Mouse (Mus musculus) layer of hippocampus, adult 9-10 months (tissue): ENCODE data around the gene Fndc3b.

Experiments
- DNase-seq: peaks from one replicate; pipeline ENCODE4 v3.0.0; 2022; ENCODE audit warnings: low spot score

Gene Fndc3b

GRCm38 (mm10) chr3:27710648-27711428, at the start of gene Fndc3b:
Fndc3b (minus strand) TSS chr3:27711307.
- DNase-seq: peak; percentile 82

DNA sequence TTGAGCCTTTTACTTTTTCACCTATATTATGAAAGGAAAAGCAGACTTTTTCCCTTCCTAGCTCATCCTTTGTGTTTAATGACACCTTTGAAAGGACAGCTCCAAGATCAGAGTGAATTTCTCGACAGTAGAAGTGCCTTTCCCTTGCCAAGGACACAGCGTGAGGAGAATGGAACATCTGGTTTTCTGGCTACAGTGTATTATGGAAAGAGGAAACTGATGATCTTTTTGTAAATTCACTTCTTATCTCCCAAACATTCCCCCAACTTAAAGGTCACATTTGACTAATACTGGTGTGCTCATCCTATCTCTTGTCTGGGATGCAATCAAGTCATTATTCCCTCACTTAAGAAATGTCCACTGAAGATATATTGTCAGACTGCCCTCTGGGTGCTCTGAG, 49.2 kb upstream of the Fndc3b start:
- DNase-seq: no peak

DNA sequence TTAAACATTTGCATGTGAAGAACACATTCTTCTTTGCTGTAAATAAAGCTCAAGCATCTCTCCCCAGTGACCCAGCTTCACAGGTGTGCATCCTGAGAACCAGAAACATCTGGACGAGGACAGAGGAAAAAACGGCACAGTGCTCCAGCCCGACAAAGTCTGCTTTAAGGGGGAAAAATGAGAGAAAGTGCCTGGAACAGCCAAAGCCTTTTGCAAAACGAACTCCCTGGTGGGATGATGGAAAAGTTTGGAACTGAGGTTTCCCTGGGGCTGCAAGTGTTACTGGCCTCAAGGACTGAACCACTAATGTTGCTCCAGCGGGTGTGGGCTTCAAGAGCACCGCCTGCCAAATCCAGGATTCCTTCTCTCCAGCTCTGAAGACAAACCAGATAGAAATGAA, 47.9 kb upstream of the Fndc3b start:
- DNase-seq: no peak

- no peak for DNase-seq
Observed at GRCm38 (mm10) chr3:27751657-27752056, 40.5 kb upstream of the Fndc3b start.

GRCm38 (mm10) chr3:27751156-27751555, 40.0 kb upstream of the Fndc3b start:
- no peak for DNase-seq

GRCm38 (mm10) chr3:27745651-27746050, 34.5 kb upstream of the Fndc3b start:
- no peak for DNase-seq

DNA sequence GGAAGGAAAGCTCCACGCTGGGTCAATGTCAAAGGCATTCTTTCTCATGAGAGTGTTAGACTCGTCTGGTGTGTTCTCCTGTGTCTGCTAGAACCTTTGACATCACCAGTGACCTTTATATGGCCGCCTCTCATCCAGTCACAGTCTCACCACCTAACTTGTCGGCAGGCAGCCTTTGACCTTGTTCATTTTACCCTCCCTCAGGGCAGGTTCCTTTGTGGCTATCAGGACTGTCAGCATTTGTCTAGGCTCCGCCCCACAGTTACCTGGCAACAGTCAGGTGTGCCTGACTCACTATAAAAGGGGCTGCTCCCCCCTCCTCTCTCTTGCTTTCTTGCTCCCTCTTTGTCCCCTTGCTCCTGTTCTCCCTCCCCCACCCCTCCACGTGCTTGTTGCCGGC, 33.6 kb upstream of the Fndc3b start:
- no peak for DNase-seq

GRCm38 (mm10) chr3:27743271-27744145, 32.4 kb upstream of the Fndc3b start:
- no peak for DNase-seq

DNA sequence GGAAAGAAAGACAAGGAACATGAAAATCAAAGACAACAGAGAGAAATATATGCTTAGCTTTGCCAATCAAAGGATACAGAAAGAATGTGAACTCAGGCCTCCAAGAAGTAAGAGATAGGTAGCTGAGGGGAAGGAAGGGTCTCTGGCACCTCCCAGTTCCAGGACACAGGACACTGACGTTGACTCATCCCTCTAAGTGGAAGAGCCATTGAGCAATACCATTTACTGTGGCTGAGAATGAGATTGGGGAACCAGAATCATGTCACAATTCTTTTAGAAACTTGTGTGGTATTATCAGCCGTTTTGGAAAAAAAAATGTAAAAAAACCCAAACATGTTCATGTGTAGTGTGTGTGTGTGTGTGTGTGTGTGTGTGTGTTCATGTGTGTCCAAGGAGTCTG, 31.0 kb upstream of the Fndc3b start:
- DNase-seq: no peak

DNA sequence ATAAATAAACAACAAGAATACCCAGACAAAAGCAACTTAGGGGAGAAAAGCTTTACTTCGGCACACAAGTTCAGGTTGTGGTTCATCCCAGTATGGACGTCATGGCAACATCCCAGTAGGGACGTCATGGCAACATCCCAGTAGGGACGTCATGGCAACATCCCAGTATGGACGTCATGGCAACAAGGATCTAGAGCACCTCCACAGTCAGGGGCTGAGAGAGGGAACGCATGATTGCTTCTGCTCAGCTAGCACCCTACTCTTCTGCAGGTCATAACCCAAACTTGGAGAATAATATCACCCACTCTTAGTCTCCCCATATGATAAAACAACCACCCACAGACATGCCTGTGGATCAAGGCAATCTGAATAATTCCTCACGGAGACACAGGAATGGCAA, 29.0 kb upstream of the Fndc3b start:
- DNase-seq: no peak

GRCm38 (mm10) chr3:27736180-27736579, 25.1 kb upstream of the Fndc3b start:
- DNase-seq: no peak

DNA sequence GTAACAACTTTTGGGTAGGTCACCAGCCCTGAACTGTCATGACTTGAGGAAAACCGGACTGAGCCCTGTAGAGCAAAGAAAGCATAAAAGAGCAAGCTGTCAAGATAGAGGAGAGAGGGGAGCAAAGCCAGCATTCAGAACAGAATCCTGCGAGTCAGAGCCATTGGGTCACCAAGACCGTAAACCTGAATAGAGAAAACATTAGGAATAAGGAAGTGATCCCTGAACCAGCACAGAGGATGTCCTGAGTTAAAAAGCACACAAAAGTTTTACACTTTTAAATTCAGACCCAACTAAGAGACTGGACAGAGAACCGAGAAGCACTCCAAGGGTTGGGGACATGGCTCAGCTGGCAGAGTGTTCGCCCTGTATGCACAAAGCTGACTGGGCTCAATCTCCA, 24.0 kb upstream of the Fndc3b start:
- DNase-seq: no peak

GRCm38 (mm10) chr3:27728798-27729782, 18.0 kb upstream of the Fndc3b start:
- DNase-seq: no peak

- DNase-seq: no peak
Observed at GRCm38 (mm10) chr3:27728176-27728575, 17.1 kb upstream of the Fndc3b start.

- no peak for DNase-seq
Observed at GRCm38 (mm10) chr3:27725752-27726151, 14.6 kb upstream of the Fndc3b start.

- no peak for DNase-seq
Observed at GRCm38 (mm10) chr3:27724208-27724607, 13.1 kb upstream of the Fndc3b start.

DNA sequence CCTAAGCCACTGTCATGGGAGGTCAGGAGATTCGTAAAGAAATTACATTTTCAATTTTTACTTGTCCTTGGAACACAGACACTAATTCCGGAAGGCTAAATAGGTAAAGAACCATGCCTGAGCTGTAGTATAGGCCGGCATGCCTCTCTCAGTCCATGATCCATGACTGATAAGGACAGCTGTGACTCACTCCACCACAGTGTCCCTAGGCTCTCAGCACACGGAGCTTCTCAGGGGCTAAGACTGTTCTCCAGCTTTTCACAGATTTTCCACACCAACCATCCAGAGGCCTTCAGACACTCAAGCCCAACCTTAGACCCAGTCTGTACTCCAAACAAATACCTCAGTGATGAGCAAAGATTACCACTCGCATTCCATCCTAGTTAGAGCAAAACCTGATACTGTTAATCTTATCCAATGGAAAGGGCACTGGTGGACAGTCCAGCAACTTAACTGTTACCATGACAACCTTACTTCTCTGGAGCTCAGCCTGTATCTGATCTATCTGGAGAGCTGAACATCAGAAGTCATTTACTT, 7.8 kb upstream of the Fndc3b start:
- DNase-seq: no peak

DNA sequence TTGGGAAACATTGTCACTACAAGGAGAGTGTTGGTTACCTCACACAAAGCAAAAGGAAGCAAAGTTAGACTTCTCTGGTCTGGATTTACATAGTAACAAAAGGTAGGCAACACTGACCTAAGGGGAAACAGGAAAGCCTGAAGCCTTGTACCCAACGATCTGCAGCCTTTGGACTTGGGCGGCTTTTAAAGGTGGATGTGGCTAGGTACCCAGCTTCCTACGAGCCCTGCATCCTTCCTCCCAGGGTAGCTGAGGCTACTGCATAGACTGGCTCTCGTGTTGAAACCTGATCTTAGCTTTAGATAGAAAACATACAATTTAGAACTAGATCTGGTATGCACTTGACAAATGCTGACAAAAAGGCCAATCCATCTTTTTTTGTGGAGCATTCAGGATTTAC, 2.9 kb upstream of the Fndc3b start:
- no peak for DNase-seq

GRCm38 (mm10) chr3:27712421-27712820, 1.3 kb upstream of the Fndc3b start:
- DNase-seq: no peak

DNA sequence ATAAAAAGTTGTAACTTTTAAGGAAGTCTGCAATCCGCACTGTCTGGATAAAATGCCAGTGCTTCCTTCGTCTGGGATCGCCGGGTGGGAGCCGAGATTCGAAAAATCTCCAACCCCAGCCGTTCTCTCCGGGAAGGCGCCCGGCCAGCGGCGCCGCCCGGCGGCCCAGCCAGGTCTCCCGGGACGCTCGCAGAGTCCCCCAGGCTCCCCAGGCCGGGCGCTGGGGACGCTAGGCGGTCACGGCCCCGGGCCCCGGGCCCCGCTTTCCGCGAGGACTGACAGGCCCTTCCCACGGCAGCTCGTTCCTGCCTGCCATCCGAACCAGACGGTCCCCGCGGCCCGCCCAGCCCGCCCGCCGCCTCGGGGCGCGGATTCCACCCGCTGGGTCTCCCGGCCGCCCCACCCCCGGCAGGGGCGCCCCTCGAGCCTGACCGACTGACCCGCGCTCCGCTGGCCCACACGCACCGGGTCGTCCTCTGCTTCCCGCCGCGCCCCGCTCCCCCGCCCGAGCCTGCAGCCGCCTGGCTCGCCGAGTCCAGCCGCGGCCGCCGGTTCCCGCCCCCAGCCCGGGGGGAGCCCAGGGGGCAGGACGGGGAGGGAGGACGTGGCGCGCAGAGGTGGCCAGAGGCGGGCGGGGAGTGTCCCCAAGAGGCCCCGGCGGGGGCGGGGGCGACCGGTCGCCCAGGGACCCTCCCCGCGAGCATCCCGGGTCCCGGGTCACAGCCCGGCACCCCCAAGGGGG, 1.0 kb downstream of the Fndc3b start:
- DNase-seq: no peak
